Mouse (Mus musculus) kidney, embryonic 14.5 days (tissue): ENCODE results near the gene Uhmk1. TPM values are rescaled to one million over a fixed set of nuclear protein-coding genes. Genes with fewer than 3 reads are reported as not detected.

ENCODE experiments used
- ATAC-seq: fragments of 200-750 bp; cut with Nextera tagmentation; 2 replicates; pipeline ENCODE4 v1.8.0; 2017; ENCODE audit warnings: moderate number of reproducible peaks, mild to moderate bottlenecking, moderate TSS enrichment, moderate library complexity; ENCODE audit not compliant: low FRiP score, low TSS enrichment
- H3K27ac ChIP-seq: fragments of 300-500 bp; sonication (generic); 2 replicates; pipeline ENCODE4 v1.5.1; 2014; ENCODE audit warnings: low read depth, mild to moderate bottlenecking, low read length, moderate library complexity, mixed read lengths
- H3K27me3 ChIP-seq: fragments of 300-500 bp; sonication (generic); 2 replicates; pipeline ENCODE4 v1.6.1; 2014; ENCODE audit warnings: mild to moderate bottlenecking, low read length; ENCODE audit not compliant: control insufficient read depth, insufficient read depth
- H3K36me3 ChIP-seq: fragments of 300-500 bp; sonication (generic); 2 replicates; pipeline ENCODE4 v1.6.1; 2014; ENCODE audit warnings: low read length, mixed read lengths; ENCODE audit not compliant: control insufficient read depth, insufficient read depth
- H3K4me1 ChIP-seq: fragments of 300-500 bp; sonication (generic); 2 replicates; pipeline ENCODE4 v1.6.1; 2014; ENCODE audit warnings: low read length, mixed read lengths; ENCODE audit not compliant: control insufficient read depth, insufficient read depth
- H3K4me2 ChIP-seq: fragments of 300-500 bp; sonication (generic); replicated peaks from 2 replicates; pipeline ENCODE4 v1.6.1; 2014; ENCODE audit warnings: low read depth, mild to moderate bottlenecking, low read length
- H3K4me3 ChIP-seq: fragments of 300-500 bp; sonication (generic); 2 replicates; pipeline ENCODE4 v1.5.1; 2014; ENCODE audit warnings: mild to moderate bottlenecking, low read length
- H3K9ac ChIP-seq: fragments of 300-500 bp; sonication (generic); 2 replicates; pipeline ENCODE4 v1.6.1; 2014; ENCODE audit warnings: low read depth, mild to moderate bottlenecking, low read length, moderate library complexity
- H3K9me3 ChIP-seq: fragments of 300-500 bp; sonication (generic); 2 replicates; pipeline ENCODE4 v1.6.1; 2016; ENCODE audit warnings: low read length; ENCODE audit not compliant: control insufficient read depth
- WGBS: fragments of 180-500 bp; shearing (Covaris S2); extraction: QIAGEN DNeasy Blood & Tissue Kit; methylation state at CpG from one replicate; pipeline ENCODE4 v1.1.7; 2014; 5-methylcytosine and 5-hydroxymethylcytosine counted together
- polyA plus RNA-seq: library from polyadenylated mRNA; unstranded; fragments of >200 nt; fragmentation: Nextera tagmentation; extraction: Ambion mirVana; gene quantifications from 2 replicates; pipeline ENCODE4 v1.2.1, GENCODE M21; 2014

Gene Uhmk1
- polyA plus RNA-seq, 1 experiment from 2014 or later, result 12.2 TPM

DNA sequence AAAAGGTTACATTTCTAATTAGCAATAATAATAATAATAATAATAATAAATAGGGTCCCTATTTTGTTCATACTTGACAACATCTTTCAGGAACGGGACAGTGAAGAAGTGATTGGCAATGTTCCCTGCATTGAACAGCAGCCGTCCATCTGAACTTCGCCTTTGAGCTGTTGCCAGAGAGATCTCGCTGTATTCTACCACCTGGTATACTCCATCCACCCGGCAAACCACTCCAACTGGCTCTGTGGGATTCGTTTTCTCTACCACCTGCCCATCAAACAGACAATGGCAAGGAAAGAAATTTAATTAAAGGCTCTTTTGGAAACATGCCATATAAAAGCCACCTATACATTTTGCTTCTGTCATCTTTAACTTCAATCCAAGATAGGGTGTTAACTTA, 64.3 kb downstream of the Uhmk1 start:
- Histone ChIP-seq H3K9me3 (no peaks in the 10 kb centered on the region), H3K9ac (no peak overlapping the region), H3K27ac (no peak overlapping the region), H3K36me3 (peaks cover 24% of the 10 kb centered on the region), H3K4me3 (no peak overlapping the region), H3K4me2 (no peak overlapping the region), H3K27me3 (no peaks in the 10 kb centered on the region), H3K4me1 (no peaks in the 10 kb centered on the region)
- 89% methylated on average over 6 of the region's 6 CpGs for WGBS
- no peak for ATAC-seq

- H3K36me3 ChIP-seq, result peaks cover 24% of the 10 kb centered on the region
- no peak overlapping the region for H3K27ac ChIP-seq
- H3K4me1 ChIP-seq, result no peaks in the 10 kb centered on the region
- no peak overlapping the region for H3K4me2 ChIP-seq
- no peak overlapping the region for H3K9ac ChIP-seq
- H3K4me3 ChIP-seq, result no peak overlapping the region
- 88% methylated on average over 4 of the region's 4 CpGs for WGBS
- no peaks in the 10 kb centered on the region for H3K9me3 ChIP-seq
- ATAC-seq, result no peak
- H3K27me3 ChIP-seq, result no peaks in the 10 kb centered on the region
Measured at GRCm38 (mm10) chr1:170149756-170150155, 65.4 kb downstream of the Uhmk1 start.

DNA sequence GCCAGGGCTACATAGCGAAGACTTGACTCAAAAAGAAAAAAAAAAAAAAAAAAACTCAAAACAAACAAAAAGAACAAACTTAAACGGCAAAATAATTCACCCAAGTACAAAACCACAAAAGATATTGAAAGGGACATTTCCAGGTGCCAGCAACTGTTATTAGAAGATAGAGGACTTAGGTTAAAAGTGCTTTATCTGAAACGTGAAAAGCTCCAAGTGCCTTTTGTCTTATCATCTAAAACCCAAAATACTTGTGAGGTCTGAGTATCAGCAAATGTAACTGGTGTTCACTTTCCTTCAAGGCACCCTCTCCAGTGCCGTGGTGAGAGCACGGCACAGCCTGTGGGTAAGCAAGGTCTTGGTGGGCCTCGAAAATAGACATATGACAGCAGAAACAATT, 66.7 kb downstream of the Uhmk1 start:
- Histone ChIP-seq H3K4me3 (no peak overlapping the region), H3K36me3 (peaks cover 24% of the 10 kb centered on the region), H3K4me2 (no peak overlapping the region), H3K27ac (no peak overlapping the region), H3K9ac (no peak overlapping the region), H3K9me3 (no peaks in the 10 kb centered on the region), H3K27me3 (no peaks in the 10 kb centered on the region), H3K4me1 (no peaks in the 10 kb centered on the region)
- no peak for ATAC-seq
- WGBS, result 93% methylated on average over 6 of the region's 6 CpGs

DNA sequence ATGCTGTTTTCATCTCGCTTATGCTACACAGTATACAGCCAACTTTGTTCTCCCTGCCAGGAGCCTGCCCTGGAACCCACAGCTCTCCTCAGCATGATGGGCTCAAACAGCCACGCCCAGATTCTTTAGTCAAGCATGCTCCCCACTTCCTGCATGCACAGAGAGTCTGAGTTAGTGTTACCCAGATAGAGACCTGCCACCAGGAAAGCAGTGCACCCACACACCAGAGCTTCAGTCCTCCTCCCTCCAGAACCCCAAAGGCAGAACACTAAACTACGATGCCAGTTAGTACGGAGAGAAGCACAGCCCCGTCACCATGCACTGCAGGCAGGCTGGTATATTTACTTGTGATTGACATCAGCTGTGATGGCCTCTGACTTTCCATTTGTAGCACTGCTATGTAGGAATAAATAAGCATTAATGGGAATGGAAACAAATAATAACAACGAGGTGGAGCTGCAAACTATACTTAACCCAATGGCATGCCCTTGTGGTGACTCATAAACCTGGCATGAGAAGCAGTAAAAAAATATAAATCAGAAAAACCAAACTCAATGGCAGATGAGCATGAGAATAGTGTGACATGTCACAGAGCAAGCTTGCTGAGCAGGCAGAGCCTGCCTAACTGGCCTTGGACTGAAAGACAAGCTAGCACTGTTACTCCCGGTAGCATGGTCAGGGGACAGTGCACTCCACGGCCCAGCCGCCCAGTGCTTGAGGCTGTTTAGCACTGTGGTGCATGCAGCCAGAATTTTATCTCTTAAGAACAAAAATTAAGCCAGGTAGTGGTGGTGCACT, 67.3 kb downstream of the Uhmk1 start:
- ATAC-seq, result no peak
- Histone ChIP-seq H3K9me3 (no peaks in the 10 kb centered on the region), H3K27ac (no peak overlapping the region), H3K4me2 (no peak overlapping the region), H3K4me1 (no peaks in the 10 kb centered on the region), H3K9ac (no peak overlapping the region), H3K27me3 (no peaks in the 10 kb centered on the region), H3K4me3 (no peak overlapping the region), H3K36me3 (peaks cover 24% of the 10 kb centered on the region)
- WGBS, result 85% methylated on average over 9 of the region's 9 CpGs

GRCm38 (mm10) chr1:170145606-170146005, 69.6 kb downstream of the Uhmk1 start:
- peaks cover 25% of the 10 kb centered on the region for H3K36me3 ChIP-seq
- H3K4me2 ChIP-seq, result no peak overlapping the region
- H3K27ac ChIP-seq, result no peak overlapping the region
- H3K9me3 ChIP-seq, result no peaks in the 10 kb centered on the region
- no peak overlapping the region for H3K9ac ChIP-seq
- no peak overlapping the region for H3K4me3 ChIP-seq
- ATAC-seq, result no peak
- no peaks in the 10 kb centered on the region for H3K4me1 ChIP-seq
- WGBS, result 86% methylated on average over 4 of the region's 4 CpGs
- no peaks in the 10 kb centered on the region for H3K27me3 ChIP-seq

Other genes starting within 250 kb of the Uhmk1 start
- 7.5 and 16.3 TPM in 2 replicates for gene Hsd17b7, start 246.2 kb downstream of the Uhmk1 start, polyA plus RNA-seq
- gene Ddr2, start 104.6 kb downstream of the Uhmk1 start, polyA plus RNA-seq, result 22.3 and 29.5 TPM in 2 replicates
- 36.5 and 51.0 TPM in 2 replicates for gene Uap1, start 40.4 kb downstream of the Uhmk1 start, polyA plus RNA-seq
- gene Sh2d1b2, start 17.4 kb upstream of the Uhmk1 start, polyA plus RNA-seq, result not detected in 2 replicates
- gene Sh2d1b1, start 61.9 kb upstream of the Uhmk1 start, polyA plus RNA-seq, result 0.11 TPM in 1 of 2 replicates, not detected in the other
- 3.5 and 6.0 TPM in 2 replicates for gene Gm7694, start 90.9 kb upstream of the Uhmk1 start, polyA plus RNA-seq
- gene Spata46, start 93.4 kb upstream of the Uhmk1 start, polyA plus RNA-seq, result 2.0 TPM in 2 replicates